Mouse (Mus musculus) forebrain, embryonic 11.5 days (tissue): ENCODE measurements at regions not wholly inside any gene's neighbourhood (a gene's known extent, or its start where the extent isn't known, plus 50 kb on each side); places are given as distances from the start of the nearest gene placed in this dataset.
A peak's percentile ranks its signal among the peaks of the same experiment; 100 is the strongest.

Experiments
- ATAC-seq: fragments of 200-750 bp; cut with Nextera tagmentation; replicated peaks from 2 replicates; pipeline ENCODE4 v1.8.0; 2017; ENCODE audit warnings: moderate TSS enrichment; ENCODE audit not compliant: low FRiP score
- DNase-seq: peaks from one replicate; pipeline ENCODE4 v3.0.0-alpha.2; 2017; ENCODE audit warnings: low spot score
- H3K27ac ChIP-seq: fragments of 300-500 bp; sonication (generic); 2 replicates; pipeline ENCODE4 v1.5.1; 2014; ENCODE audit warnings: low read depth, low read length
- H3K27me3 ChIP-seq: fragments of 300-500 bp; sonication (generic); 2 replicates; pipeline ENCODE4 v1.6.1; 2014; ENCODE audit warnings: mild to moderate bottlenecking, low read length, mixed read lengths; ENCODE audit not compliant: control insufficient read depth, insufficient read depth
- H3K36me3 ChIP-seq: fragments of 300-500 bp; sonication (generic); 2 replicates; pipeline ENCODE4 v1.6.1; 2014; ENCODE audit warnings: mild to moderate bottlenecking, low read length, moderate library complexity, mixed read lengths; ENCODE audit not compliant: control insufficient read depth, insufficient read depth
- H3K4me1 ChIP-seq: fragments of 300-500 bp; sonication (generic); replicated peaks from 2 replicates; pipeline ENCODE4 v1.6.1; 2014; ENCODE audit warnings: low read length, mixed read lengths; ENCODE audit not compliant: control insufficient read depth, insufficient read depth
- H3K4me2 ChIP-seq: fragments of 300-500 bp; sonication (generic); 2 replicates; pipeline ENCODE4 v1.6.1; 2014; ENCODE audit warnings: low read depth, mild to moderate bottlenecking, low read length, moderate library complexity, mixed read lengths; ENCODE audit not compliant: severe bottlenecking
- H3K4me3 ChIP-seq: fragments of 300-500 bp; sonication (generic); 2 replicates; pipeline ENCODE4 v1.5.1; 2014; ENCODE audit warnings: low read depth, low read length
- H3K9ac ChIP-seq: fragments of 300-500 bp; sonication (generic); 2 replicates; pipeline ENCODE4 v1.6.1; 2014; ENCODE audit warnings: low read length
- H3K9me3 ChIP-seq: fragments of 300-500 bp; sonication (generic); 2 replicates; pipeline ENCODE4 v1.6.1; 2016; ENCODE audit warnings: low read length, mixed read lengths; ENCODE audit not compliant: control insufficient read depth
- WGBS: fragments of 180-500 bp; shearing (Covaris S2); extraction: QIAGEN DNeasy Blood & Tissue Kit; methylation state at CpG from one replicate; pipeline ENCODE4 v1.1.7; 2014; 5-methylcytosine and 5-hydroxymethylcytosine counted together

GRCm38 (mm10) chr4:34275372-34275771 is 225.4 kb upstream of the Spaca1 start:
- no peaks in the 10 kb centered on the region for H3K27me3 ChIP-seq
- ATAC-seq: peak; percentile 51
- no peak for DNase-seq
- H3K27ac ChIP-seq: no peak overlapping the region
- no peaks in the 10 kb centered on the region for H3K36me3 ChIP-seq
- no peak overlapping the region for H3K9ac ChIP-seq
- H3K4me1 ChIP-seq: no peaks in the 10 kb centered on the region; the same call in 1 of the 2 replicates
- H3K4me2 ChIP-seq: no peak overlapping the region
- H3K9me3 ChIP-seq: no peaks in the 10 kb centered on the region
- H3K4me3 ChIP-seq: no peak overlapping the region

- Histone ChIP-seq H3K9ac (no peak overlapping the region), H3K27me3 (no peaks in the 10 kb centered on the region), H3K36me3 (no peaks in the 10 kb centered on the region), H3K4me3 (no peak overlapping the region), H3K9me3 (no peaks in the 10 kb centered on the region), H3K4me2 (no peak overlapping the region), H3K27ac (no peak overlapping the region), H3K4me1 (no peaks in the 10 kb centered on the region)
- no peak for DNase-seq
- whole genome bisulfite sequencing: 76% methylated on average over 4 of the region's 4 CpGs
- no peak for ATAC-seq
These were observed 248.1 kb upstream of the Akirin2 start for GRCm38 (mm10) chr4:34302504-34303108.

GRCm38 (mm10) chr4:34308921-34309563 is 241.7 kb upstream of the Akirin2 start:
- no peak overlapping the region for H3K27ac ChIP-seq
- no peak for ATAC-seq
- no peaks in the 10 kb centered on the region for H3K27me3 ChIP-seq
- no peak overlapping the region for H3K4me2 ChIP-seq
- no peaks in the 10 kb centered on the region for H3K36me3 ChIP-seq
- DNase-seq: no peak
- no peaks in the 10 kb centered on the region for H3K4me1 ChIP-seq
- H3K9me3 ChIP-seq: no peaks in the 10 kb centered on the region
- no peak overlapping the region for H3K4me3 ChIP-seq
- WGBS: 80% methylated on average over 8 of the region's 8 CpGs
- no peak overlapping the region for H3K9ac ChIP-seq

- DNase-seq (no peak), ATAC-seq (no peak)
- 63% methylated on average over 5 of the region's 5 CpGs for WGBS
- no peaks in the 10 kb centered on the region for H3K36me3 ChIP-seq
- H3K27ac ChIP-seq: no peak overlapping the region
- no peaks in the 10 kb centered on the region for H3K9me3 ChIP-seq
- no peak overlapping the region for H3K9ac ChIP-seq
- H3K4me2 ChIP-seq: no peak overlapping the region
- no peak overlapping the region for H3K4me3 ChIP-seq
- no peaks in the 10 kb centered on the region for H3K27me3 ChIP-seq
- H3K4me1 ChIP-seq: no peaks in the 10 kb centered on the region
These were observed 240.6 kb upstream of the Akirin2 start for GRCm38 (mm10) chr4:34310061-34310642.

- no peak overlapping the region for H3K27ac ChIP-seq
- no peak for DNase-seq
- no peaks in the 10 kb centered on the region for H3K36me3 ChIP-seq
- ATAC-seq: no peak
- no peak overlapping the region for H3K4me2 ChIP-seq
- H3K9me3 ChIP-seq: no peaks in the 10 kb centered on the region
- H3K9ac ChIP-seq: no peak overlapping the region
- no peaks in the 10 kb centered on the region for H3K27me3 ChIP-seq
- no peak overlapping the region for H3K4me3 ChIP-seq
- WGBS: 80% methylated on average over 5 of the region's 5 CpGs
- H3K4me1 ChIP-seq: no peaks in the 10 kb centered on the region
These were observed 234.9 kb upstream of the Akirin2 start for GRCm38 (mm10) chr4:34315848-34316247.

- no peak overlapping the region for H3K27ac ChIP-seq
These were observed 227.9 kb upstream of the Akirin2 start for GRCm38 (mm10) chr4:34322841-34323240.

GRCm38 (mm10) chr4:34328151-34328785 is 222.5 kb upstream of the Akirin2 start:
- Histone ChIP-seq H3K27me3 (no peaks in the 10 kb centered on the region), H3K9ac (no peak overlapping the region), H3K4me3 (no peak overlapping the region), H3K27ac (no peak overlapping the region), H3K4me2 (no peak overlapping the region), H3K4me1 (no peaks in the 10 kb centered on the region), H3K36me3 (no peaks in the 10 kb centered on the region), H3K9me3 (no peaks in the 10 kb centered on the region)
- 73% methylated on average over 19 of the region's 19 CpGs for WGBS
- DNase-seq: no peak
- ATAC-seq: no peak

More at GRCm38 (mm10) chr4:34322841-34323240, 227.9 kb upstream of the Akirin2 start:
- WGBS: 71% methylated on average over 3 of the region's 3 CpGs
- Histone ChIP-seq H3K4me2 (no peak overlapping the region), H3K4me3 (no peak overlapping the region), H3K9ac (no peak overlapping the region), H3K27me3 (no peaks in the 10 kb centered on the region), H3K36me3 (no peaks in the 10 kb centered on the region), H3K9me3 (no peaks in the 10 kb centered on the region), H3K4me1 (no peaks in the 10 kb centered on the region)
- DNase-seq: no peak
- no peak for ATAC-seq

GRCm38 (mm10) chr4:34336971-34337797 is 213.6 kb upstream of the Akirin2 start:
- no peak overlapping the region for H3K4me2 ChIP-seq
- H3K4me3 ChIP-seq: no peak overlapping the region
- H3K9me3 ChIP-seq: no peaks in the 10 kb centered on the region
- no peak overlapping the region for H3K27ac ChIP-seq
- DNase-seq (no peak), ATAC-seq (no peak)
- no peak overlapping the region for H3K9ac ChIP-seq
- H3K4me1 ChIP-seq: no peaks in the 10 kb centered on the region
- H3K36me3 ChIP-seq: no peaks in the 10 kb centered on the region
- no peaks in the 10 kb centered on the region for H3K27me3 ChIP-seq
- 73% methylated on average over 14 of the region's 14 CpGs for WGBS
